Mouse (Mus musculus): Measurements from ENCODE around the gene Gabrd.

The Gabrd gene

DNA sequence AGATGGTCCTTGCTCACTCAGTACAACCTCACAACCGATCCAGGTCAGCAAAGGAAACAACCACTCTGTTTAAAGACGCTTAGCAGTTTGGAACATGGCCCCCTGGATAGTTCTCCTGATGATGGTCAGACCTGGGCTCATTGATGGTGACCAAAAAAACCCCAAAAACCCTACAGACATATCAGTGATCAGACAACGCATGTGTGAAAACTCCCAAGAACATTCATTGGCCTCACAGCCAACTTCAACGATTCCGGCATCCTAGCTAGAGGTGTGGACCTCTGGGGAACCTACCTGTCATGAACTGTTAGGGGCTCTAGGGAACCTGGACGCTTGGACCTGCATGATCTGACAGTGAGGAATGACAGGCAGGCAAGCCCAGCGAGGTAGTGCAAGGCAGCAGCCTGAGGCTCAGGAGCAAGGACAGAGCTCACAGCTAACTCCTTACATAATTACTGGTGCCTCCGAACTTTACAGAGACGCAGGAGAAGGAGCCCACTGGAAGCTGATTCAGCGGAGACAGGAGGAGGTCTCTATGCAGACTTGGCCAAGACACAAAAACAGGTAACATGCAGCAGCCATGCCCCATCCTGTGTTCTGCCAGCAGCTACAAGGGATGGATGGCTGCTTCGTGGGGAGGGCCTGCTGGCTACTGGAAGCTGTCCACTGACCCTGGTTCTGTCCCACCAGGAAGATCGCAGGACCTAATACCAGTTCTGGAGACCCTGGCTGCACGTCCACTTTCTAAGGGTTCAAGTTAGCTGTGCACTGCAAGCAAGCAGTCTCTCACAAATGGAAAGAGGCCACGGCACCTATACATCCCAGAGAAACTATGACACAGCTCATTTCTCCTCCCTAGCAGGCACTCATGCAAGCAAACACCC lies 54.3 kb downstream of the Gabrd start:
- no peak for DNase-seq (ENCODE audit: low spot score)

DNA sequence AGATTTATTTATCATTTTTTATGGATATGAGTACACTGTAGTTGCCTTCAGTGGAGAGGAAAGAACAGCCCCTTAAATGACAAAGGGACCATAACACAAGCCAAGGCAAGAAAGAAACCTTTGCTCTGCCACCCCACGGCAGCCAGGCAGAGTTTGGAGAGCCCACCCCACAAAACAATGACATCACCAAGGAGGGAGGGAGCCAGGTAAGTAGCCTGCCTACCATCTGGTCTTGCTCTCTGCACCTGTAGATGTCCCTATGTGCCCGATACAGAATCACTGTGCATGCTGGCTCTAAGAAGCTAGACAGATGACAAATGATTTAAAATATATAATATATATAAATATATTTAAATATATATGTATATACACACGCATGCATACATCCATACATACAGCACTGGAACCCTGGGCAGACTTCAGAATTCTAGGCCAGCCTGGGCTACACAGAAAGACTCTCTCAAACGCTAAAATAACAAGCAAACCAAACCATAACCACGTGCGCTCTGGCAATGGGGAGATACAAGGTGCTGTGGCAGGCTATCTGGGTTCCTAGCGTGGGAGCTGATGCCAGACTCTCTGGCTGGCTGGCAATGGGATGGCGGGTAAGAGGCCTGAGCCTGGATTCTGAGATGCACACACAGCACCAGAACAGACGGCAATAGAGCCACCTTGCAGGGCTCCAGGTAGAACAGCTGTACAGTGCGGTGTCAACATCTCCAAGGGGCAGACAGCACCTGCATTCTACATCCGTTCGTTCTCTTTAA lies 61.4 kb downstream of the Gabrd start:
- DNase-seq (ENCODE audit: low spot score): no peak

All from yolk sac, embryonic 10.5 days (tissue).